Mouse (Mus musculus) urinary bladder, postnatal 4 days (tissue): ENCODE results near the gene Perm1.

ENCODE experiments used
- DNase-seq, 2 experiments: peaks; one replicate each; pipeline ENCODE4 v3.0.0; 2021 to 2022; ENCODE audit warnings: low spot score in 2 of 2

Perm1 gene

DNA sequence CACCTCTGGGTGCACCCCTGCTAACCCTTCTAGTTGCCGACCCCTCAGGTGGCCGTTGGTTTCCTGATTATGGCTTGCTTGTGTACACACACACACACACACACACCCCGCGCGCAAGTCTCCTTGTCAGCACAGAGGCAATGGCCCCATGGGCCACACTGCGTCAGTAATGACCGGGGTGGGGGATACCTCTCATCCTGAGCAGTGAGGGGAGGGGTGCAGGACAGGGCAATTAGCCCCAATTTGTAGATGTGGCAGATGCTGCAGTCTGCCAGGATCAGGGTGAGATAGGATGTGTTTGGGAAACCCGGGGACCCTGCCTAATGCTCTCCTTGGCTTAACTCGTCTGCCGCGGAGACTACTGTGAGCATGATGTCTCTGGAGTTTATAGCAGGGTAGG is 33.9 kb downstream of the Perm1 start:
- no peak for DNase-seq

DNA sequence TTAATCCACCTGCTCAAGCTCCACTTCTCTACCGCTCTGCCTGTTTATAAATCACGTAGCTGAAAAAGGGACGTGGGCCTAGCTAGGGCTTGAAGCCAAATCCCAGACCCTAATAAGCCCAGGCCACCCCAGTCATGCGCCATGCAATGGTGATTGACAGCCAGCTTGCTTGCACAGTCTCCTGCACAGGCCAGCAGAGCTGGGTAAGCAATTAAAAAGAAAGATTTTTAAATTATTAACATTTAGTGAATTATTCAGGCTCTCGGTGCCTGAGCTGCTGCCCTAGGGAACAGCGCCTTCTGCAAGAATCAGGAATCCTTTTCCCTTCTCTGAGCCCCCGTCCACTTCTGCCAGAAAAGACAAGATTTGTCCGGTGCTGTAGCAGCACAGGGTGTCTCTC is 35.4 kb downstream of the Perm1 start:
- no peak for DNase-seq

- DNase-seq, result no peak
These were observed 36.5 kb downstream of the Perm1 start for GRCm38 (mm10) chr4:156252140-156252539.

DNA sequence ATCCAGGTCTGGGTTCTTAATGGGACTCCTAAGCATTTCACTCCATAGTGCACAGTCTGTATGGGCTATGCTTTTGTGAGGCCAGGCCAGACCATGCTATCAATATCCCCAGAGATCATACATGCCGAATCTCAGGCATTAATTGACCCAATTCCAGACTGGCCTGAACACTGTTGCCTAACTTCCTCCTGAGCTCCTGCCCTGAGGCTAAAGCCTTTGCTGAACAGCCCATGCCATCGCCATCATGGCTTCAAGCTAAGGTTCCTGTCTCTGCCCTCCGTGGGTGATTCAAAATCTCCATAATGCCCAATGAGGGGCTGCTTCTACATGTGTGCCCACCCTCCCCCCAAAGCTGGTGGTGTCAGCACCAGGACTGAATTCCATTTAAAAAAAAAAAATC is 37.0 kb downstream of the Perm1 start:
- no peak for DNase-seq

DNA sequence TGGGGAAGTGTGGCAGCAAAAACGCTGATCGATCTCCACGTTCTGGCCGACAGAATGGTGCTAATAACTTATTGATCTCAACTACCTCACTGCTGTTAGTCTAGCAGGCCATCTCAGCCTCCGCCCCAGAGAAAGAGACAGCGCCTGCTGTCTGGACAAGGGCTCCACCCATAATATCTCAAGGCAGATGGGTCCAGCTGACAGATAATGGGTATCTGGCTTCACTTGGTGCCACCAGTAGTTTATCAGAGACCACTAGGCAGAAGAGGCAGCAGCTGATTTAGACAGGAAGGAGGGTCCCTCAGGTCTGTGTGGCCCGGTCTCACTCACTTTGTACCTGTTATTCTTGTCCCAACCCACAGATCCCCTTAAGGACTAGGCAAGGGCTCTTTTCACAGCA is 37.4 kb downstream of the Perm1 start:
- no peak for DNase-seq

- no peak for DNase-seq
These were observed 38.9 kb downstream of the Perm1 start for GRCm38 (mm10) chr4:156254361-156255077.

- no peak for DNase-seq
These were observed 39.6 kb downstream of the Perm1 start, which contains the start of gene Samd11 for GRCm38 (mm10) chr4:156255078-156255839. TSS of gene Samd11 (minus strand) at chr4:156255657.
